Mouse (Mus musculus) mature B cell (primary cell): ENCODE data around the gene Cdkn2aip.

Source experiments
- in situ Hi-C: fragments of 300-500 bp; cut with MboI; formaldehyde crosslinking; loops from 2 replicates; pipeline ENCODE4 v1.14.3; 2019

The Cdkn2aip gene

DNA sequence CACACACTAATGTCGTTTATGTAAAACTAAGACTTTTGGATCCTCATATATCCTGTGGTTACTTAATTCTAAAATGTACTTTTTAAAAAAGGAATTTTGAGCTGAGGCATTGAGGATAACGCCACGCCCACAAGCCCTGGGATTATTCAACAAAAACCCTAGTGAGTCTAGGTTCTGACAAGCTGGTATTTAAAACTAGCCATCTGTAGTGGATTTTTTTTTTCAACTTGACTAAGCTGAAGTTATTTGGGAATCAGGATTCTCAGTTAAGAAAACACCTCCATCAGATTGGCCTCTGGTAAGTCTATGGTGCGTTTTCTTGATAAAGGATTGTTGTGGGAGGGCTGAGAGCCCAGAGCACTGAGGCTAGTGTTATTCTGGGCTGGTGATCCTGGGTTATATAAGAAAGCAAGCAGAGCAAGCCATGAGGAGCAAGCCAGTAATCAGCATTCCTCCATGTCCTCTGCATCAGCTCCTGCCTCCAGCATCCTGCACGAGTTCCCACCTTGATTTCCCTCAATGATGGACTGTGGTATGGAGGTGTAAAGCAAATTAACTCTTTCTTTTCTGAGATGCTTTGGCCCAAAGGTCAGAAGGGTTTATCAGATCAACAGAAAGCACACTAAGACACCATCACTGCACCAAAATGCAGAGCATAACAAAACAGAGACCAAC lies 18.2 kb downstream of the Cdkn2aip start:
- in situ Hi-C loops = loop anchor here (25.0 kb wide), 1 partner anchor 1533 kb away; the partner anchor contains the start of genes Cfap97 and Snx25

DNA sequence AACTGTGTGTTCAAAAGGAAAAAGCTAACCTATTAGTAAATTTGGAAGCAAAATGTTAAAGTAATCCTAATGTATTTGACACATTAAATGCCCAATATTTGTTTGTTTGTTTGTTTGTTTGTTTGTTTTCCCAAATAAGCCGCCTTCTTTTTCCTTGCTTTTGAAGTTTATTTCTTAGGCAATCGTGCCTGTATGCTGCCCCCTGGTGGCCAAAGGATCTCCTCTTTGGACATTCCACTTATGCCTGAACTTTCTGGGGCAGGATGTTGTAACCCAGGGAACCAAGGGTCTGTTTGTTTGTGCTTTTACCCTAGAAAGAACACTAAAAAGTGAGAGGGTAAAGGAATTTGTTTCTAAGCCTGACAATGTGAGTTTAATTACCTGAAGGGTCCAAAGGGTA lies 20.6 kb downstream of the Cdkn2aip start:
- in situ Hi-C loops = loop anchor here (25.0 kb wide), 1 partner anchor 1531 kb away; the partner anchor contains the start of genes Cfap97 and Snx25

DNA sequence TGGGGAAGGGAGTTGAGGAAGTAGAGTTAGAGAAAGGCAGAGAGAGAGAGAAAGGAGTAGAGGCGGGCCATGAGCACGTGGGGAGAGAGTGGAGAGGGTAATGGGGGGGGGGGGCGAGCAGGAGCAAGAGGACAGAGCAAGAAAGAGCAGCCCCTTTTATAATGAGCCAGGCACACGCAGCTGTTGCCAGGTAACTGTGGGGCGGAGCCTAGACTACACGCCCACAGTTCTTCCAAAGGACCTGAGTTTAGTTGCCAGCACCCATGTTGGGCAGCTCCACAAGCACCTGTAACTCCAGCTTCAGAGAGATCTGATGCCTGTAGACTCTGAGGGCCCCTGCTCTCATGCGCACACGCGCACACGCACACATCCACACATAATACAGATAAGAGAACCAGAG lies 21.9 kb downstream of the Cdkn2aip start:
- in situ Hi-C loops = loop anchor here (25.0 kb wide), 1 partner anchor 1530 kb away; the partner anchor contains the start of genes Cfap97 and Snx25

DNA sequence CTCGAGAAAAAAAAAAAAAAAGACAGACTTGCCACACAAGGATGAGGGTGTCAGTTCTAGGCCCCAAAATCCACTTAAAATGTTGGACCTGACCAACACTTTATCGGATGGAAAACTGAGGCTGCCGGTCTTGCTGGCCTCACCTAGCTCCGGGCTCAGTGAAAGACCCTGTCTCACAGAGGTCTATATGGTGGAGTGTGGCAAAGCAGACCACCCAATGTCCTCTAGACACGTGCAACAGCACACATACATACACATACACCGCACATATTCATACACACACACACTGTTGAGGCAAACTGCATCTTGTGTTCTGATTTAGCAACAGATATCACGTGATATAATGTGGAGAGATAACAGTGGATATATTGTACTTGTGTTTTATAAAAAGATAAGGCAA lies 22.4 kb downstream of the Cdkn2aip start:
- in situ Hi-C loops = loop anchor here (25.0 kb wide), 1 partner anchor 1529 kb away; the partner anchor contains the start of genes Cfap97 and Snx25

DNA sequence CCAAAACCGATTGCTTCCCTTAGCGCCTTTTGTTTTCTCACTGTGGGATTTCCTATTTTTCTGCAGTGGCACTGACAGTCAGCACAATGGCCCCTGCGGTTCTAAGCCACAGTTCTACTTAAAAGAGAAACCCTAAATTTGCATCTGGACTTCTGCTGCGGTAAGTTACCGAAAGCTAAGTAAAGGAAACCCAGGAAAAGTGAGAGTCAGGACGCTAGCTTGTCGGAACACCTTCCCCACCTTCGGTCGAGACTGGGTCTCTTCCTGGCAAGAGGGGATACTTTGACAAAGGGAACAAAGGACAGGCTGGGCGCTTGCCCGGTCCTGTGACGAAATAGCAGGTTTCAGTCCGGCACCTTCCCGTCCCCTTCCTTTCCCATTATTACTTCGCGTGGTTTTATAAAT lies 23.1 kb downstream of the Cdkn2aip start:
- in situ Hi-C loops = loop anchor here (25.0 kb wide), 1 partner anchor 1528 kb away; the partner anchor contains the start of genes Cfap97 and Snx25

DNA sequence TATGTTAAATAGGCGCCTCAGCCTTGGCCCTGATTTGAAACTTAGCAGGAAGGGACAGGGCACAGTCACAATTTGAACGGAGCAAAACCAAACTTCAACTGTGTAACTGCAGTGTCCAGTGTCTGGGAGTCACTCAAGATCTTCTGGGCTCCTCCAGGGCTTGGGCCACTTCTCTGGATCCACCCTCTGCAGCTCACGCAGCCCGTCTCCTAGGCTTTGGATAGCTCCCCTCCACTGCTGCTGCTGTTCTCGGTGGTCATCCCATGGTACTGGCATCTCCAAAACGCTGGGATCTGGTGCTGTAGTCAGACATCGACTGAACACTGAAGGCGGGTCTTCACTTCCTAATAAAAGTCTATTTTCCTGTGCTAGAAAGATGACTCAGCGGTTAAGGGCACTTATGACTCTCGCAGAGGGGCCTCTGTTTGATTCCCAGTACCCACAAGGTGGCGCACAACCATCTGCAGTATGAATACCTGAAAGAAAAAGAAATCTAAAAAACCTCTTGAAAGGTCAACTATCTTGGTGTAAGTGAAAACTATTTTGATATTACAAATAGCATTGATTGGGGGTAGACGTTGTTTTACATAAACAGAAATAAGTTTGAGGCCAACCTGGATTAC lies 23.9 kb downstream of the Cdkn2aip start:
- in situ Hi-C loops = loop anchor here (25.0 kb wide), 1 partner anchor 1528 kb away; the partner anchor contains the start of genes Cfap97 and Snx25

DNA sequence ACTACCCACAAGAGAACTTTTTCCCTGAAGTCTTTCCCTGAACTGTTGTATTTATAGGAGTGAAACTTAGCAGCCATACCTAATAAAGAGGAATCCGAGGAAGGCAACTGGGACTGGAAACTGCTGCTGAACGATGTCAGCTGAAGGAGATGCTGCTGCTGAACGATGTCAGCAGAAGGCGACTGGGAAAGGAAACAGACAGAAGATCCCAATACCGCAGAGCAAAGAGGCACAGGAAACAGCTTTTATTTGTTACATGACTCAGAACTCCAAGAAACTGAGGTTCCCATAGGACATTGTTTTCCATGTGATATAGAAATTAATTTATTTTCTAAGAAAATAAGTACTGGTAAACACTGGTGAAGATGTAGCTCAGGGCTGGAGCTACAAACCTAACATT lies 29.3 kb downstream of the Cdkn2aip start:
- in situ Hi-C loops = loop anchor here (25.0 kb wide), 1 partner anchor 1522 kb away; the partner anchor contains the start of genes Cfap97 and Snx25

DNA sequence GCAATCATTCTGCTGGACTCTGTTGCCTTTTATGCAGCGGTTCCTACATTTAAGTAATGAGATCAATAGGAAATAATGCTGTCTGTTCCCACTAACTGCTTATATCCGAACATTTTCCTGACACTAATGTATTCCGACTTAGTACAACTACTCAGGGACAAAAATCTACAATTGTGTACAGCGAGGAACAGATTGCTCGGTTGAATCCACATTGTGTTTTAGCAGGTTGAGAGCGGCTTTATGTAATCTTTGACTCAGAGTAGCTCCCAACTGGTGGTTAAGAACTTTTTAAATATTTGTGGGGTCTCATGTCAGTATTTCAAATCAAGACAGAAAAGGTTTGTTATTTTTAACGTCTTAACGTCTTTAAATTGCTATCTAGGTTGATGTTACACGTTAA lies 29.7 kb downstream of the Cdkn2aip start:
- in situ Hi-C loops = loop anchor here (25.0 kb wide), 1 partner anchor 1522 kb away; the partner anchor contains the start of genes Cfap97 and Snx25

DNA sequence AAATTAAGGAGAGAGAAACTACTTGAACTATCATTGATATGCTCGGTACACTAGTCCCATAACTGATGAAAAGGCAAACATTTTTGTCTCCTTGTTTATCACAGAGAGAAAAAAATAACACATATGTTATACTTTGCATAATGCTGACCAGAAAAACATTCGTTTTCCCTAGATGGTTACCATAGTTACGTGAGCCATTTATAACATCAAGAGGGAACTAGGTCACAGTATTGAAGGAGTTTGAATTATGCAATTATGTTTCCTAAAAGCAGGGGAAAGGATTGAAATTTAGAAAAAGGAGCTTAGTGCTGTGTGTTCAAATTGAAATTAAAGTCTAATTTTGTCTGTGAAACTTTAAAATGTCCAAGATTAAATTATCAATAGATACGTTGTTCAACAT lies 33.4 kb downstream of the Cdkn2aip start:
- in situ Hi-C loops = loop anchor here (25.0 kb wide), 1 partner anchor 1518 kb away; the partner anchor contains the start of genes Cfap97 and Snx25

DNA sequence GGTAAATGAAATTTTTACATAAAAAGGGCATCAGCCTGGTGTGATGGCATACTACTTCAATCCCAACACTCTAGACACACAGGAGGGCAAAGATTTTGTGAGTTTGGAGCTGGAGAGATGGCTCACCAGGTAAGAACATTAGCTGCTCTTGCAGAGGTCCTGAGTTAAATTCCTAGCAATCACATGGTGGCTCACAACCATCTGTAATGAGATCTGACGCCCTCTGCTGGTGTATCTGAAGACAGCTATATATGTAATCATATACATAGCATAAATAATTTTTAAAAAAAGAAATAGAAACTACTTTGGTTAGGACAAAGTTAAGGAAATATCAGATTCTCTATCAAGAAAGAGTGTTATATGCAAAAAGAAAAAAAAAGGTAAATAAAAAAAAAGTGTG lies 34.1 kb downstream of the Cdkn2aip start:
- in situ Hi-C loops = loop anchor here (5.0 to 25.0 kb wide), 3 partner anchors 33 to 1517 kb away; partner anchors contain the start of genes Cdkn2aip, Cfap97, Rwdd4a and Snx25

DNA sequence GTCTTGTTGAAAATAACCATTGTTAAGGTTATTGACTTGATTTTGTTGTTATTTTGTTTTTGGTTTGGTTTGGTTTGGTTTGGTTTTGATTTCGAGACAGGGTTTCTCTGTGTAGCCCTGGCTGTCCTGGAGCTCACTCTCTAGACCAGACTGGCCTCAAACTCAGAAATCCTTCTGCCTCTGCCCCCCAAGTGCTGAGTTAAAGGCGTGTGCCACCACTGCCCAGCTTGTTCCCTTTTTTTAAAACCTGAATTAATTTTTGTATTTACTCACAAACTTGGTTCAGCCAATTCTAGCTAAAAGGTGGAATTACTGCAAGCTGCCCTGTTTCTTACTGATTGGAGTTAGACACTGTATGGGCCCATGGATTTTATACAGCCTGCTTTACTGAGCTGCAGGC lies 37.1 kb downstream of the Cdkn2aip start:
- in situ Hi-C loops = loop anchor here (5.0 to 25.0 kb wide), 3 partner anchors 36 to 1514 kb away; partner anchors contain the start of genes Cdkn2aip, Cfap97, Rwdd4a and Snx25

DNA sequence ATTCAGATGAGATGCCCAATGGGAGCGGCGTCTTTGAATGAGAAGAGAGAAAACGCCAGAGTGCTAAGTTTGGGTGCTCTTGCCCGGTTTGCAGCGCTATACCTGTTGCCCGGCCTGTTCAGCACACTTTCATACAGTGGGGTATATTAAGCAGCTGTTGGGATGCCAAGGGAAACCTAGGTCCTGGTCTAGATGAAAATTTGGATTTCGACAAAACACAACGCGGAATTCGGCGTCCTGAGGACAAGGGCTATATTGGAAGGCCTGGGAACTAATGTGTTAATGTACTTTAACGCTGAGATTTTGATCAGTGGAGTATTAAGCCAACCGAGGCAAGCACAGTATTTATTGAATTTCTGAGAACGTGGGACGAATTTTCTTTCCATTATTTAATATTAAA lies 37.5 kb downstream of the Cdkn2aip start:
- in situ Hi-C loops = loop anchor here (5.0 to 25.0 kb wide), 3 partner anchors 36 to 1514 kb away; partner anchors contain the start of genes Cdkn2aip, Cfap97, Rwdd4a and Snx25

DNA sequence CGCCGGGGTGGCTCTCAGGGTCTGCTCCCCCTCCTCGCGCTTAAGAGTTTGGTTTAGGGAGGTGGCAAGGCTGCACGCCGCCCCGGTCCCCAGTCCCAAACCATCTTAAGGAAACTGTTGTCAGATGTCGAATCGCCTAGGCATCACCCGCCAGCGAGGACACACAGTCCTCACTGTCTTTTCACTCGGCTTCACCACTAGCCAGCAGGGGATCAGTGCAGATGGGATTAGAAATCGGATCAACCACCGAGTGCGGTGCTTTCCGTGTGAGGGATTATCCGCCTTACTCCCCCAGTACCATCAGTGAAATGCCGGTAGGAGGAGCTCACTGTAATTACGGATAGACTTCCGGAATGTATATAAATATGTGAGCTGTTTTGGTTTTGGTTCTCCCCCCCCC lies 37.9 kb downstream of the Cdkn2aip start:
- in situ Hi-C loops = loop anchor here (5.0 to 25.0 kb wide), 3 partner anchors 37 to 1513 kb away; partner anchors contain the start of genes Cdkn2aip, Cfap97, Rwdd4a and Snx25

DNA sequence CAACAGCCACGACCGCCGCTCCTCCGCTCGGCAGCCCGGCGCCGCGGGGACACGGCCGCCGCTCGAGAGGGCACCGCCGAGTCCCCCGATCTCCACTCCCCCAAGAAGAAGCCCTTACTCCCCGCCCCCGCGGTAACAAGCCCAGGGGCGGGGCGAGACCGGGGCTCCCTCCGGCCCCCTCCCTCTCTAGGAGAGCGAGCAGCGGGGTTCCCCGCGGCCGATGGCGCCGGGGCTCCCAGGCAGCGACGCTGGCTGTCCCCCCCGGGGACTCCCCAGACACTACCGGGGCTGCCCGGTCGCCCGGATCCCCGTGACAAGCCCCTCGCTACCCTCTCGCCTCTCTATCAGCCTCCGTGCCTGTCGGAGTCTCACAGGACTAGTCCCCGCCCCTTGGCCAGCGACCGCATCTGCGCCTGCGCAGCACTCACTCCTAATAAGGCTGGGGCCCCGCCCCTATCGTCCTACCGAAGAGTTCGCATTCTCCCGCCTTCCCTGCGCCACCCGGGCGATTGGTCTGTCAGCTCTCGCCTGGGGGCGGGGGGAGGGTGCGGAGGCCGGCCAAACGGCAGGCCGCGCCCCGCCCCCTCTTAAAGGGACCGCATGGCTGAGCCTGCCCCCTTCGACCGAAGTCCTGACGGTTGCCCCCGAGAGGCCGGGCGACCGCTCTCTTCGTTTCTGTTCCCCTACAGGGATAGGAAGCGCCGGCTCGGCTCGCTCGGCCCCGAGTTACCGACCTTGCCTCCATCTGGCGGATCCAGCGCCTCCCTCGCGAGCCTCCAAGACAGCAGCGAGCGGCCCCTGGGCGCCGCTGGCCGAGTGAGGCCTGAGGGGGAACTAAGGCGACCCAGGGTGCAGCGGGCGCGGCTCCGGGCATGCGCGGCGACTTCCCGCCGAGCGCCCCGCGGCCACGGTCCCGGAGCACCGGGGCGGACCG lies 38.7 kb downstream of the Cdkn2aip start, which contains the start of gene Ing2:
Ing2 (minus strand) TSS at position 780 of the 934 bp plus-strand sequence.
- in situ Hi-C loops = loop anchor here (5.0 to 25.0 kb wide), 3 partner anchors 37 to 1513 kb away; partner anchors contain the start of genes Cdkn2aip, Cfap97, Rwdd4a and Snx25

DNA sequence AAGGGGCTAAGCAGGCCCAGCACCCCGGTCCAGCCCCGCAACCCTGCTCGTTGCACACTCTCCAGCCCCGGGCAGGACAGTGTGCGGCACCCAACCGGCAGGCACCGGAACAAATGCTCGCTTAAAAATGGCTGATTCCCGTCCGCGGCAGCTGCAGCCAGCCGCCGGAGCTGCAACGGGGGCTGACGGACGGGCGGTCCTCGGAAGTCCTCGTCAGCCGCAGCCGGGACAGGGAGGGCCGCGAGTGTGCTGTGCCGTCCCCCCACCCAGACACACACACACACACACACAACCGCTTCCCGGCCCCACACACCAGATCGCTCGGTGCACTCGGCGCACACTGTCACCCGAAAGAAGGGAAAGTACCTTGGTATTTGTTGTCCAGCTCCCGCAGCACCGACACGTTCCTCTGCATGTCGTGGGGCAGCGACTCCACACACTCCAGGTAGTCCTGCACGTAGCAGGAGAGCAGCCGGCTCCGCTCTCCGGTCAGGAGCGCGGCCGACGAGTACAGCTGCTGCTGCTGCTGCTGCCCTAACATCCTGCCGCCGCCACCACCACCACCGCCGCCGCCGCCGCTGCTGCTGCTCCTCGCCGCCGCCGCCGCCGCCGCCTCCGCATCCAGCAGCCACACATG lies 39.5 kb downstream of the Cdkn2aip start:
- in situ Hi-C loops = no loop called here

DNA sequence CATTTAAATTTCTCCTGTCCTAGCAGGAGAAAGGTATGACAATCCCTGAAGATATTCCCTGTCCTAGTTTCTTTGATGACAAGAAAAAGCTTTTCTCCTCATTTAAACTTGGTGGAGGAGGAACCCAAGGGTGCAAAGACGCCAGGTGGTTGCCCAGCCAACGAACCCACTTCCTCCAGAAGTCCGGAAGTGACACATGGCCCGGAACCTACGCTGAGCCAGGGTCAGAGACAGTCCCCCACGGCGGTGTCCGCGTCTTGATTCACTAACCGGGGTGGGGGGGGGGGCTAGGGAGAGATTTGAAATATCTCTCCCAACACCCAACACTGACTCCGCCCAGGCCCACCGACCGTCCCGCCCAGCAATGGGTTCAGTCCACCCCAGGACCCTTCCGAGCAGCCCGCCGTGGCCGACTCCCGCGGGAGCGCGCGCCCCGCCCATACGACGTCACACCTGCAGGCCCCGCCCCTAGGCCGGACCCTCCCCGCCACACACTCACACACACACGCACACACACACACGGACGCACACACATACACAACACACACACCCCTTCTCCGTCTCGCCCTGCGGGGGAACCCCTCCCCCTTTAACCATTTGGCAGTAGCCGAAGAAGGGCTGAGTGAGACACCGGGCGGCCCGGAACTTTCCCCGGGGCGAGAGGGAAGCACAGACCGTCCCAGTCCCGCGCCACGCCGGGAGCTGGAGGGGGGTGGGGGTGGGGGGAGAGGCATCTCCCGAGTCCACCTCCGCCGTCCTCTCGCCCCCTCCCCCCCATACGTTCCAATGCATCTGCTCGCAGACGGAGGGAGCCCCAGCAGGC lies 40.2 kb downstream of the Cdkn2aip start:
- in situ Hi-C loops = no loop called here

DNA sequence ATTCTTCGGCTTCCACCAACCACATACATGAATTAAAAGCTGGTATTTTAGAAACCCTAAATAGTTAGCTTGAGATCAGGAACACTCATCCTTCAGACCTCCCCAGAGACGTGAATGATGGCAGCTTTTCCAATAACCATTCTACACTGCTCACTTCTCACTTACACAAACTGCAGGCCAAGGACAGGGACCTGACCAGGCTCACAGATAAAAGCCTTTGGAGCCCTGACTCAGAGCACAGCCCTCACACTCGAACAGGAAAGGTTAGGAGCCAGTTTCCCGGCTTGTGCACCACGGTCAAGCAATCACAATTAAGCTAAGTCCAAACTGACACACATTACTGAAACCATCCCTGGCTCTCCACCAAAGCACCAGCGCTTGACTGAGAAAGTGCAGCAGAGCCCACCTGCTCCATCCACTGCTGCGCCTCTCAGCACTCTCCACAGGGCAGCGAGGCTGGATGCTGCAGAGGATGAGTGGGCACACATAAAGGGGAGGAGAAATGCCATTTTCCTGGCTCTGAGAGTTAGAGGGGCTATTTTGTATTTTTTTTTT lies 49.4 kb downstream of the Cdkn2aip start:
- in situ Hi-C loops = no loop called here

DNA sequence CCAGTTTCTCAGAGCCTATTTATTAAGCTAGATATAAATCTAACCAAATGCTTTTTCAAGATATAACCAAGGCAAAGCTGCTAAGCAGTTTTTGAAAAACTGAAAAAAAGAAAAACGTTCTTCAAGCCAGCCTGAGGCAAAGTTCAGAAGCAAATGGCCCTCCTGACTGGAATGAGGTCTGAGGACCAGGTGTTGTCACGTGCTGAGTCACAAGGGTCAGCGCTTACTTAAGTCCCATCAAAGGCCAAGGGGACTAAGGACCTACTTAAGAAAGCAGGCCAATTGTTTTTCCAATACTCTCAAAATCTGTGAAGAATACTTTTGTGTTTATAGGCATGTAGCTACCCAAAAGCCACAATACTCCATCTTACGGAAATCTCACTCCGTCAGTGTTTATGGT lies 50.5 kb downstream of the Cdkn2aip start:
- in situ Hi-C loops = no loop called here

DNA sequence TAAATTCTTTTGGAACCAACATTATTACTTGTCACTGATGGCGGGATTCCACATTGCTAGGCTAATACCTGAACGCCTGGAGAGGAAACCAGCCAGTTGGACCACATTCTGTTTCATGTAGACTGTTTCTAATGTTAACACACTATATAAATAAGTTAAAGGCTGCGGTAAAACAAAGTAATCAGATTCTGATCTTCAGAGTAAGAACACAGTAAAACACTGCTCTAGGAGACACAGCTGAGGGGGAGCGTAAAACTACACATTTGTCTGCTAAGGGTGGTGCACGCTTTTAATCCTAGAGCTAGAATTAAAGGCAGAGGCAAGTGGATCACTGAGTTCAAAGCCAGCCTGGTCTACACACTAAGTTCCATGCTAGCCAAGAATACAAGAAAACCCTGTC lies 51.0 kb downstream of the Cdkn2aip start:
- in situ Hi-C loops = no loop called here
